Mouse (Mus musculus) layer of hippocampus, adult 2 months (tissue): ENCODE data around the gene Acacb. TPM values are rescaled to one million over a fixed set of nuclear protein-coding genes. Genes with fewer than 3 reads are reported as not detected.

Experiments
- DNase-seq, 2 experiments: peaks; one replicate each; pipeline ENCODE4 v3.0.0; 2022; ENCODE audit warnings: low spot score in 2 of 2
- H3K27ac ChIP-seq: fragments of 200-600 bp; 2 replicates; pipeline ENCODE4 v1.8.1; 2022
- H3K4me3 ChIP-seq: fragments of 200-600 bp; 2 replicates; pipeline ENCODE4 v1.8.1; 2022; ENCODE audit warnings: mild to moderate bottlenecking
- CTCF ChIP-seq: fragments of 200-600 bp; conservative IDR thresholded peaks from 2 replicates; pipeline ENCODE4 v1.8.1; 2022; ENCODE audit warnings: antibody characterized with exemption, mild to moderate bottlenecking, moderate library complexity
- total RNA-seq, 2 experiments: library from RNA; stranded (reverse); gene quantifications; 2 replicates each; pipeline ENCODE4 v1.2.3; 2021

Acacb gene
- total RNA-seq, 2 experiments from 2014 or later: 5.3 to 7.8 TPM

GRCm38 (mm10) chr5:114127374-114128349 is 18.7 kb upstream of the Acacb start, which contains the start of gene Alkbh2:
Alkbh2 (minus strand) TSS chr5:114128218.
- peak within 1 kb of the TSS; percentile 76 for H3K27ac ChIP-seq
- peak within 1 kb of the TSS; percentile 73 for H3K4me3 ChIP-seq
- TF ChIP-seq CTCF: peak; percentile 100
- DNase-seq: peak; percentile 47 to 82

- Histone ChIP-seq H3K27ac (no peak overlapping the region), H3K4me3 (no peak overlapping the region)
- DNase-seq: no peak
- TF ChIP-seq CTCF: no peak
Measured at GRCm38 (mm10) chr5:114129550-114130210, 16.7 kb upstream of the Acacb start.

- peak within 1 kb of the TSS; percentile 43; the same call in 1 of the 2 replicates for H3K27ac ChIP-seq
Measured at GRCm38 (mm10) chr5:114130211-114130605, 16.1 kb upstream of the Acacb start, which contains the start of gene Ung. Ung (plus strand) TSS chr5:114130386.

GRCm38 (mm10) chr5:114130698-114131520 is 15.4 kb upstream of the Acacb start:
- TF ChIP-seq CTCF: no peak
- DNase-seq: peak; percentile 91 to 93
- Histone ChIP-seq H3K27ac (peak overlapping the region; percentile 43; the same call in 1 of the 2 replicates), H3K4me3 (peak overlapping the region; percentile 96)

More at GRCm38 (mm10) chr5:114130211-114130605, 16.1 kb upstream of the Acacb start, which contains the start of gene Ung:
- TF ChIP-seq CTCF: no peak
- peak within 1 kb of the TSS; percentile 96 for H3K4me3 ChIP-seq
- no peak for DNase-seq

- Histone ChIP-seq H3K4me3 (peak overlapping the region; percentile 96), H3K27ac (peak overlapping the region; percentile 43; the same call in 1 of the 2 replicates)
- TF ChIP-seq CTCF: no peak
- peak in 1 of 2 experiments; percentile 16 for DNase-seq
Measured at GRCm38 (mm10) chr5:114131521-114131840, 14.9 kb upstream of the Acacb start.

GRCm38 (mm10) chr5:114132841-114133240 is 13.5 kb upstream of the Acacb start:
- H3K4me3 ChIP-seq: no peak overlapping the region
- no peak overlapping the region for H3K27ac ChIP-seq
- no peak for DNase-seq
- no peak for TF ChIP-seq CTCF

GRCm38 (mm10) chr5:114134091-114134534 is 12.2 kb upstream of the Acacb start:
- TF ChIP-seq CTCF: peak; percentile 86
- DNase-seq: peak; percentile 19 to 66
- H3K4me3 ChIP-seq: no peak overlapping the region
- H3K27ac ChIP-seq: no peak overlapping the region

- DNase-seq: no peak
- TF ChIP-seq CTCF: no peak
- no peak overlapping the region for H3K4me3 ChIP-seq
- no peak overlapping the region for H3K27ac ChIP-seq
Measured at GRCm38 (mm10) chr5:114135516-114135915, 10.8 kb upstream of the Acacb start.

GRCm38 (mm10) chr5:114137481-114138276 is 8.7 kb upstream of the Acacb start:
- TF ChIP-seq CTCF: no peak
- H3K27ac ChIP-seq: peak overlapping the region; percentile 64

GRCm38 (mm10) chr5:114138277-114139164 is 7.8 kb upstream of the Acacb start:
- Histone ChIP-seq H3K4me3 (no peak overlapping the region), H3K27ac (peak overlapping the region; percentile 80)
- TF ChIP-seq CTCF: no peak
- no peak for DNase-seq

More at GRCm38 (mm10) chr5:114137481-114138276, 8.7 kb upstream of the Acacb start:
- no peak overlapping the region for H3K4me3 ChIP-seq
- DNase-seq: no peak

GRCm38 (mm10) chr5:114139175-114139574 is 7.2 kb upstream of the Acacb start:
- no peak for TF ChIP-seq CTCF
- Histone ChIP-seq H3K27ac (peak overlapping the region; percentile 80), H3K4me3 (no peak overlapping the region)
- DNase-seq: peak; percentile 63 to 82
